Mouse (Mus musculus) small intestine, adult 2 months (tissue): ENCODE measurements at regions not wholly inside any gene's neighbourhood (a gene's known extent, or its start where the extent isn't known, plus 50 kb on each side); places are given as distances from the start of the nearest gene placed in this dataset.

Experiments
- H3K27ac ChIP-seq: fragments of 200-500 bp; 2 replicates; pipeline ENCODE4 v1.5.1; 2012; ENCODE audit warnings: low read depth, low read length, control low read depth, inconsistent platforms; ENCODE audit not compliant: insufficient read depth
- H3K27me3 ChIP-seq: fragments of 200-500 bp; 2 replicates; pipeline ENCODE4 v1.6.1; 2012; ENCODE audit warnings: mild to moderate bottlenecking, moderate library complexity, low read length, inconsistent platforms; ENCODE audit not compliant: control insufficient read depth, insufficient read depth
- H3K36me3 ChIP-seq: fragments of 200-500 bp; 2 replicates; pipeline ENCODE4 v1.6.1; 2012; ENCODE audit warnings: mild to moderate bottlenecking, low read length, control low read depth, inconsistent platforms; ENCODE audit not compliant: control insufficient read depth, insufficient read depth
- H3K4me1 ChIP-seq: fragments of 200-500 bp; 2 replicates; pipeline ENCODE4 v1.6.1; 2012; ENCODE audit warnings: low read length, inconsistent platforms, mixed read lengths; ENCODE audit not compliant: control insufficient read depth, insufficient read depth, insufficient read length
- H3K4me3 ChIP-seq: fragments of 200-500 bp; 2 replicates; pipeline ENCODE4 v1.5.1; 2012; ENCODE audit warnings: low read depth, mild to moderate bottlenecking, control low read depth, inconsistent platforms, low read length, moderate library complexity
- CTCF ChIP-seq: fragments of 200-500 bp; IDR thresholded peaks from 2 replicates; pipeline ENCODE4 v1.5.1; 2012; ENCODE audit warnings: low read depth, mild to moderate bottlenecking, control low read depth, inconsistent platforms, low read length, moderate library complexity, mixed read lengths; ENCODE audit not compliant: insufficient replicate concordance, insufficient read length; ENCODE audit errors: extremely low read depth
- POLR2A ChIP-seq: fragments of 200-500 bp; IDR thresholded peaks from 2 replicates; pipeline ENCODE4 v1.6.1; 2012; ENCODE audit warnings: low read depth, mild to moderate bottlenecking, control low read depth, inconsistent platforms, low read length, moderate library complexity
- WGBS: fragments of 180-500 bp; shearing (Covaris S2); methylation state at CpG from one replicate; pipeline ENCODE4 v1.1.7; 2018; 5-methylcytosine and 5-hydroxymethylcytosine counted together

- WGBS, result 23% methylated on average over 9 of the region's 9 CpGs
- no peak for TF ChIP-seq POLR2A
- Histone ChIP-seq H3K4me1 (no peaks in the 10 kb centered on the region), H3K27ac (no peak overlapping the region), H3K4me3 (no peak overlapping the region), H3K27me3 (no peaks in the 10 kb centered on the region), H3K36me3 (no peaks in the 10 kb centered on the region)
These were observed 216.6 kb upstream of the Kif2a start for GRCm38 (mm10) chr13:107238364-107239034.

GRCm38 (mm10) chr13:107219456-107219855 lies 197.5 kb upstream of the Kif2a start:
- TF ChIP-seq POLR2A (no peak), CTCF (no peak)
- no peaks in the 10 kb centered on the region for H3K36me3 ChIP-seq
- no peaks in the 10 kb centered on the region for H3K27me3 ChIP-seq

GRCm38 (mm10) chr13:107218351-107218750 lies 196.4 kb upstream of the Kif2a start:
- 84% methylated on average over 8 of the region's 8 CpGs for WGBS
- Histone ChIP-seq H3K27ac (no peak overlapping the region), H3K27me3 (no peaks in the 10 kb centered on the region), H3K36me3 (no peaks in the 10 kb centered on the region), H3K4me1 (no peaks in the 10 kb centered on the region), H3K4me3 (no peak overlapping the region)
- TF ChIP-seq POLR2A (no peak), CTCF (no peak)

More at GRCm38 (mm10) chr13:107219456-107219855, 197.5 kb upstream of the Kif2a start:
- 50% methylated on average over 5 of the region's 5 CpGs for WGBS
- H3K4me1 ChIP-seq, result no peaks in the 10 kb centered on the region
- no peak overlapping the region for H3K4me3 ChIP-seq
- H3K27ac ChIP-seq, result no peak overlapping the region

- H3K27me3 ChIP-seq, result no peaks in the 10 kb centered on the region
- TF ChIP-seq CTCF (no peak), POLR2A (no peak)
- no peaks in the 10 kb centered on the region for H3K4me1 ChIP-seq
- WGBS, result 78% methylated on average over 6 of the region's 6 CpGs
- H3K4me3 ChIP-seq, result no peak overlapping the region
- H3K27ac ChIP-seq, result no peak overlapping the region
- no peaks in the 10 kb centered on the region for H3K36me3 ChIP-seq
These were observed 195.9 kb upstream of the Kif2a start for GRCm38 (mm10) chr13:107217825-107218224.

- WGBS, result 29% methylated on average over 2 of the region's 2 CpGs
- no peaks in the 10 kb centered on the region for H3K36me3 ChIP-seq
- no peak overlapping the region for H3K27ac ChIP-seq
- no peak overlapping the region for H3K4me3 ChIP-seq
- TF ChIP-seq CTCF, result no peak
- no peak for TF ChIP-seq POLR2A
- H3K27me3 ChIP-seq, result no peaks in the 10 kb centered on the region
- H3K4me1 ChIP-seq, result no peaks in the 10 kb centered on the region
These were observed 191.4 kb upstream of the Kif2a start for GRCm38 (mm10) chr13:107213281-107213680.

GRCm38 (mm10) chr13:107210676-107211075 lies 188.8 kb upstream of the Kif2a start:
- 55% methylated on average over 6 of the region's 6 CpGs for WGBS
- H3K27me3 ChIP-seq, result no peaks in the 10 kb centered on the region
- H3K4me3 ChIP-seq, result no peak overlapping the region
- TF ChIP-seq CTCF, result no peak
- no peak for TF ChIP-seq POLR2A
- no peaks in the 10 kb centered on the region for H3K4me1 ChIP-seq
- H3K36me3 ChIP-seq, result no peaks in the 10 kb centered on the region
- no peak overlapping the region for H3K27ac ChIP-seq

- WGBS, result 49% methylated on average over 20 of the region's 20 CpGs
These were observed 185.6 kb upstream of the Kif2a start for GRCm38 (mm10) chr13:107207354-107208181.

More at GRCm38 (mm10) chr13:107207354-107208181, 185.6 kb upstream of the Kif2a start:
- H3K27me3 ChIP-seq, result no peaks in the 10 kb centered on the region
- H3K4me3 ChIP-seq, result no peak overlapping the region
- no peaks in the 10 kb centered on the region for H3K4me1 ChIP-seq
- no peak overlapping the region for H3K27ac ChIP-seq
- H3K36me3 ChIP-seq, result no peaks in the 10 kb centered on the region
- TF ChIP-seq CTCF (no peak), POLR2A (no peak)
